Mouse (Mus musculus) kidney, postnatal 36 days (tissue): ENCODE measurements around the gene Wipf3.

Source experiments
- DNase-seq, 2 experiments: peaks; one replicate each; pipeline ENCODE4 v3.0.0; 2021 to 2022; ENCODE audit warnings: mixed read lengths in 2 of 2

Gene Wipf3

DNA sequence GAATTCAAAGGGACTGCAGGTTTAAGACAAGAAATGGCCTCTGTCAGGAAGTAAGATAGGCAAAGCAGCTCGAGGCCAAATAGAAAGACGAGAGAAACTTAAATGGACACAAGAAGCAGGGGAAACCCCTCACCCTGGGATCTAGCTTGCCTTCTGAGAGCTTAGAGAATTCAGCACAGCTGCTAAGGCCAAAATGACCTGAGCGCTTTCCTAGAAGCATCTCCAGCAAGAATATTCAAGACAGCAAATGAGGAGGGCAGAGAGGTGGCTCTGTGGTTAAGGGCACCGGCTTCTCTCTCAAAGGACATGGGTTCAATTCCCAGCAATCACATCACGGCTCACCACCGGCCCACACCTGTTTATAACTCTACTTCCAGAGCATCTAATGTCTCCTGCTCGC, 107.7 kb downstream of the Wipf3 start:
- no peak for DNase-seq

- no peak for DNase-seq
These were observed 109.4 kb downstream of the Wipf3 start for GRCm38 (mm10) chr6:54538773-54539173.

DNA sequence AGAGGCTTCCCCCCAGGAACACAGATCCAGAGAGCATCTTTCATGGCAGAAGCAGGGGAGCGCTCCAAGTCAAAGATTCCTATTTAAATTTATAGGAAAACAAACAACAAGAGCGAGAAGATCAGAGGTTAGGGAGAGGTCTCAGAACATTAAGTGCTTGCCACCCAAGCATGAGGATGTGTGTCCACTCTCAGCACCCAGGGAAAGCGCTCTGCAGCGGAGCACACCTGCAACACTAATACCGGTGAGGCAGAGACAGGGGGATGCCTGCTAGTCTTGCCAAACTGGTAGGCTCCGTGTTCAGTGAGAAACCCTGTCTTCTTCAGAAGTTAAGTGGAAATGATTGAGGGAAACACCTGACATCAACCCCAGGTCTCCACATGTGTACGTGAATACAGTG, 110.0 kb downstream of the Wipf3 start:
- DNase-seq: no peak

- no peak for DNase-seq
These were observed 111.0 kb downstream of the Wipf3 start for GRCm38 (mm10) chr6:54540252-54540887.

- no peak for DNase-seq
These were observed 113.4 kb downstream of the Wipf3 start for GRCm38 (mm10) chr6:54542836-54543235.

- DNase-seq: no peak
These were observed 114.2 kb downstream of the Wipf3 start for GRCm38 (mm10) chr6:54543646-54544045.

DNA sequence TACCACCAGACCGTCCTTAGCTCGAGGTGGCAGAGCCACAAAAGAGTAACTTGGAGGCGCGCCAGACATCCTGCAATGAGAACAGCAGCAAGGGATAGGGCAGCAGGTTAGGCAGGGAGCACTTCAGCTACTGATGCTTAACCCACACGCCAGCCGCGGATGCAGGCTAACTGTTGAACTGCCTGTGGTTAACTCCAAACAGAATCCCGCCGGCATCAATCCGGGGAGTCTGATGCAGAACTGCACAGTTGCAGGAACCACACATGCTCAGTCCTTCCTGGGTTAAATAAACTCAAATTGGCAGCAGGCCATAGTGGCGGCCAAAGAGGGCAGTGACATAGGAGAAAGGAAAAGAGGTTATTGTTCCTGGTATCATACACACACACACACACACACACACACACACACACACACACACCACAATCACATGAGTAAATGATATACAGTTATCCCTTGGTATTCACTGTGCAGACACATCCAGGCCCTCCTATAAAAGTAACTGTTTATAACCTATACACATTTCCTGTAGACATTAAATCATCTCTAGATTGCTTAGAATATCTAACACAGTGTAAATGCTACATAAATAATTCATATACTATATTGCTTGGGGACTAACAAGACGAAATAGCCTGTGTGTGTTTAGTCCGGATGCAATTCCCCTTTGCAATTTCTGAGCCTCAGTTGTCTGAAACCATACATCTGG, 119.1 kb downstream of the Wipf3 start:
- peak in 1 of 2 experiments; percentile 50 for DNase-seq

DNA sequence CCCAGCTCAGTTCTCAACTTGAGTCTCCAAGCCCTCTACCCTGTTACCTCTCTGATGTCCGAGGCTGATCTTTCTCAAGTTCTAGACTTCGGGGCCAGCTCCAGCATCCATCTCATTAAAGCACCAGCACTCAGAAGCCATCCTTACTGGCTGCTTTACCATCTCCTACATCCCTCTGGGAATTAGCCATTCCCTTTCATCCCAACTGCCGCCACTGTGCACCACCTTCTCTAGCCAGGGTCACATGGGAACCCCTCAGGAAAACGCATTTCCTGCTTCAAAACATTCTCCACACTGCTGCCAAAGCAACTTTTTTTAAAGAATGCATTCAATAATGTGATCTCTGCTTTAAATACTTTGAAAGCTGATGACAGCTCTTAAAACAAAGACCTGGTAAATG, 119.9 kb downstream of the Wipf3 start:
- no peak for DNase-seq

- peak; percentile 16 to 40 for DNase-seq
These were observed 121.5 kb downstream of the Wipf3 start for GRCm38 (mm10) chr6:54550801-54551323.

GRCm38 (mm10) chr6:54552721-54553413, 123.5 kb downstream of the Wipf3 start:
- DNase-seq: peak in 1 of 2 experiments; percentile 14
